Mouse (Mus musculus) mouse embryonic stem cell (cell line): ENCODE measurements at regions not wholly inside any gene's neighbourhood (a gene's known extent, or its start where the extent isn't known, plus 50 kb on each side); places are given as distances from the start of the nearest gene placed in this dataset.

Source experiments
- in situ Hi-C, 2 experiments: fragments of 300-500 bp; cut with MboI; formaldehyde crosslinking; loops; 1 replicate in 1 of 2; 3 replicates in 1 of 2; pipeline ENCODE4 v1.14.3; 2019 to 2020; ENCODE audit warnings: low sequenced_read_pairs in 2 of 2, low pct_unique_long_range_greater_than_20kb in 1 of 2, mixed read lengths in 1 of 2; ENCODE audit not compliant: unreplicated experiment in 1 of 2

- in situ Hi-C loops, result no loop called here
Observed at GRCm38 (mm10) chr4:131322323-131322722, 378.1 kb downstream of the Matn1 start.

GRCm38 (mm10) chr4:131324486-131324885, 380.3 kb downstream of the Matn1 start:
- in situ Hi-C loops, result no loop called here

- in situ Hi-C loops, result no loop called here
Observed at GRCm38 (mm10) chr4:131325200-131325599, 381.0 kb downstream of the Matn1 start.

GRCm38 (mm10) chr4:131325609-131326008, 381.4 kb downstream of the Matn1 start:
- in situ Hi-C loops, result no loop called here

- in situ Hi-C loops, result no loop called here
Observed at GRCm38 (mm10) chr4:131329398-131329797, 385.2 kb downstream of the Matn1 start.

- in situ Hi-C loops, result no loop called here
Observed at GRCm38 (mm10) chr4:131331646-131332045, 387.5 kb downstream of the Matn1 start.

- in situ Hi-C loops, result no loop called here
Observed at GRCm38 (mm10) chr4:131336801-131337200, 392.6 kb downstream of the Matn1 start.

GRCm38 (mm10) chr4:131340993-131341695, 397.0 kb downstream of the Matn1 start:
- in situ Hi-C loops, result no loop called here

GRCm38 (mm10) chr4:131346727-131347126, 402.5 kb downstream of the Matn1 start:
- in situ Hi-C loops, result no loop called here

GRCm38 (mm10) chr4:131350268-131350667, 406.1 kb downstream of the Matn1 start:
- in situ Hi-C loops, result no loop called here

- in situ Hi-C loops, result no loop called here
Observed at GRCm38 (mm10) chr4:131354908-131355307, 410.7 kb downstream of the Matn1 start.

GRCm38 (mm10) chr4:131355526-131355991, 411.4 kb downstream of the Matn1 start:
- in situ Hi-C loops, result no loop called here

- in situ Hi-C loops, result no loop called here
Observed at GRCm38 (mm10) chr4:131356316-131356715, 412.1 kb downstream of the Matn1 start.

- in situ Hi-C loops, result no loop called here
Observed at GRCm38 (mm10) chr4:131363030-131363429, 418.8 kb downstream of the Matn1 start.

- in situ Hi-C loops, result no loop called here
Observed at GRCm38 (mm10) chr4:131364671-131365252, 420.6 kb downstream of the Matn1 start.

- in situ Hi-C loops, result no loop called here
Observed at GRCm38 (mm10) chr4:131366006-131366405, 421.8 kb downstream of the Matn1 start.

- in situ Hi-C loops, result no loop called here
Observed at GRCm38 (mm10) chr4:131366656-131367055, 422.5 kb downstream of the Matn1 start.

GRCm38 (mm10) chr4:131372517-131372916, 428.3 kb downstream of the Matn1 start:
- in situ Hi-C loops, result no loop called here

GRCm38 (mm10) chr4:131373172-131373571, 429.0 kb downstream of the Matn1 start:
- in situ Hi-C loops, result no loop called here
